Mouse (Mus musculus): Measurements from ENCODE around the gene Ssh1.

DNA sequence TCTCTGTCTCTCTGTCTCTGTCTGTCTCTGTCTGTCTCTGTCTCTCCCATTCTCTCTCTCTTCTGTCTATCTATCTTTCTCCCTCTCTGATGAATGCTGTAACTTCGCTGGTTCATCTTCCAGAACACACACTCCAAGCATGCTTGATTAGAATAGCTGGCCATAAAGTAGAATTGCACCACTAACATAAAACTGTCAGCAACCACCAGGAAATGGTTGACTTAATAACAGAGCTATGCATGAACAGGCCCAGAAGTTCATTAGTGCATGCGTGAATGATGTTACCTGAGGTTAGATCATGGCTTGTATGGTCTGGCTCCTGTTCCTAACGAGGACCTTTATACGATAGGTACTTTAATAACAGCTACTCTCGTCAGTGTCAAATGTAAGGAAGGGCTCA is 11.4 kb upstream of the Ssh1 start:
- TF ChIP-seq POLR2AphosphoS2 (IDR thresholded peaks at IDR 0.05; ENCODE audit: low read depth, low read length): no peak
- no peak for TF ChIP-seq BHLHE40 (IDR thresholded peaks at IDR 0.05; ENCODE audit: low read depth, low read length)
- TF ChIP-seq RCOR1 (conservative IDR thresholded peaks at IDR 0.05; ENCODE audit: low read depth, low read length): no peak
- no peak for TF ChIP-seq POLR2A (IDR thresholded peaks at IDR 0.05; ENCODE audit: low read depth, low read length)
- TF ChIP-seq EP300 (IDR thresholded peaks at IDR 0.05; ENCODE audit: low read length): no peak

All from CH12.LX (cell line).